Mouse (Mus musculus) liver, embryonic 16.5 days (tissue): ENCODE results near the gene Cops9. TPM values are rescaled to one million over a fixed set of nuclear protein-coding genes. Genes with fewer than 3 reads are reported as not detected.

Experiments used
- ATAC-seq: fragments of 200-750 bp; cut with Nextera tagmentation; 2 replicates; pipeline ENCODE4 v1.8.0; 2017; ENCODE audit warnings: low read depth, mild to moderate bottlenecking, moderate number of reproducible peaks, moderate library complexity
- H3K27ac ChIP-seq: fragments of 300-500 bp; sonication (generic); 2 replicates; pipeline ENCODE4 v1.5.1; 2014; ENCODE audit warnings: mild to moderate bottlenecking, low read length
- H3K27me3 ChIP-seq: fragments of 300-500 bp; sonication (generic); 2 replicates; pipeline ENCODE4 v1.6.1; 2014; ENCODE audit warnings: low read depth, low read length, mixed read lengths; ENCODE audit not compliant: control insufficient read depth, insufficient read depth
- H3K36me3 ChIP-seq: fragments of 300-500 bp; sonication (generic); 2 replicates; pipeline ENCODE4 v1.6.1; 2014; ENCODE audit warnings: mild to moderate bottlenecking; ENCODE audit not compliant: control insufficient read depth, insufficient read depth
- H3K4me1 ChIP-seq: fragments of 300-500 bp; sonication (generic); 2 replicates; pipeline ENCODE4 v1.6.1; 2014; ENCODE audit warnings: low read depth, low read length, mixed read lengths; ENCODE audit not compliant: control insufficient read depth
- H3K4me2 ChIP-seq: fragments of 300-500 bp; sonication (generic); 2 replicates; pipeline ENCODE4 v1.6.1; 2014; ENCODE audit warnings: low read depth, low read length, mixed read lengths
- H3K4me3 ChIP-seq: fragments of 300-500 bp; sonication (generic); 2 replicates; pipeline ENCODE4 v1.5.1; 2014; ENCODE audit warnings: low read depth, mild to moderate bottlenecking, low read length
- H3K9ac ChIP-seq: fragments of 300-500 bp; sonication (generic); 2 replicates; pipeline ENCODE4 v1.6.1; 2014; ENCODE audit warnings: low read depth, low read length
- H3K9me3 ChIP-seq: fragments of 300-500 bp; sonication (generic); replicated peaks from 2 replicates; pipeline ENCODE4 v1.6.1; 2016; ENCODE audit warnings: low read length; ENCODE audit not compliant: control insufficient read depth
- whole genome bisulfite sequencing: fragments of 180-500 bp; shearing (Covaris S2); extraction: QIAGEN DNeasy Blood & Tissue Kit; methylation state at CpG from one replicate; pipeline ENCODE4 v1.1.7; 2014; ENCODE audit not compliant: insufficient replicate concordance; 5-methylcytosine and 5-hydroxymethylcytosine counted together
- polyA plus RNA-seq: library from polyadenylated mRNA; unstranded; fragments of >200 nt; fragmentation: Nextera tagmentation; extraction: Ambion mirVana; gene quantifications from 2 replicates; pipeline ENCODE4 v1.2.1, GENCODE M21; 2015

Cops9 gene
- polyA plus RNA-seq, 1 experiment from 2014 or later: 161 TPM

DNA sequence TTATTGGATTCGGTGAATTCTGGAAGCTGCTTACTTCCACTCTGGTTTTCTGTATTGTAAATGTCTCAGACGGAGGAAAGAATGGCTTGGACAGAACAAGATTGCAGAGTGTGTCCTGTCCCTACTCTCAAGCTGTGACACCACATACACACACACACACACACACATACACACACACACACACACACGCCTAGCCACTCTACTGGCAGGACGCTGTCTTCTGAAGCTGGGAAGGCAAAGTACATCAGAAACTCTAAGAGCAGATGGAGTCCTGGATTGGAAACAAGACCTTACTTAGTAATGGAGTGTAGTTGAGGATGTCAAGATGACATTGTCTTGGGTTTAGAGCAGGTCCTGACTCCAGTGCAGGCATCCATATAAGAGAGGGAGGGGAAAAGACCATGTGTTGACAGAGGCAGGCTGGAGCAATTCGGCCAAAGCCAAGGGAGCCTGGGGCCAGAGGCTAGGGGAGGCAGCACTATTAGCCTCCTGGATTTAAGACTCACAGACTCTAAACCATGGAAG lies 31.5 kb upstream of the Cops9 start:
- Histone ChIP-seq H3K4me3 (no peak overlapping the region), H3K36me3 (no peaks in the 10 kb centered on the region), H3K9ac (no peak overlapping the region), H3K27me3 (no peaks in the 10 kb centered on the region), H3K27ac (no peak overlapping the region), H3K9me3 (no peaks in the 10 kb centered on the region), H3K4me1 (no peaks in the 10 kb centered on the region), H3K4me2 (no peak overlapping the region)
- 55% methylated on average over 5 of the region's 5 CpGs for WGBS
- ATAC-seq: no peak

DNA sequence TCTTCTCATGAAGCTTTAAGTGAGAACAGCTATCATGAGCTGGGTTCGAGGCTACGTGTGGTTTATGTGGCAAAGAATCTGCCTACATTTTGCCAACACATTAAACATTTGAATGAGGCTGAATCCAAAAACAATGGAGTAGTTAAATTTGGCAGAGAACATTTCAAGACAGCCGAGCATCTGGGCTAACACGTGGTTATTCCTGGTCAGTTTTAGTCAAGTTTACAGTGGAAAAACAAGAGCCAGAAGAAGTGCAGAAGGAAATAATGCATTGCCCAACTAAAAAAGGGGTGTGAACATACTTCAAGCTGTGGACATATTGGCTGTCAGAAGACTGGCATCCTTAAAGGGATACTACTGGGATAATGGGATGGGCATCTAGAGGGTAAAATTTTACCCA lies 29.5 kb upstream of the Cops9 start:
- H3K27ac ChIP-seq: no peak overlapping the region
- no peaks in the 10 kb centered on the region for H3K27me3 ChIP-seq
- no peak for ATAC-seq
- 55% methylated on average over 4 of the region's 4 CpGs for WGBS
- no peak overlapping the region for H3K4me2 ChIP-seq
- no peaks in the 10 kb centered on the region for H3K36me3 ChIP-seq
- no peaks in the 10 kb centered on the region for H3K9me3 ChIP-seq
- H3K4me3 ChIP-seq: no peak overlapping the region
- H3K4me1 ChIP-seq: no peaks in the 10 kb centered on the region
- H3K9ac ChIP-seq: no peak overlapping the region

GRCm38 (mm10) chr1:92669430-92669829 lies 27.6 kb upstream of the Cops9 start:
- no peak for ATAC-seq
- no peaks in the 10 kb centered on the region for H3K4me1 ChIP-seq
- no peaks in the 10 kb centered on the region for H3K36me3 ChIP-seq
- no peak overlapping the region for H3K27ac ChIP-seq
- no peak overlapping the region for H3K4me2 ChIP-seq
- H3K27me3 ChIP-seq: no peaks in the 10 kb centered on the region
- 71% methylated on average over 3 of the region's 3 CpGs for WGBS
- H3K9ac ChIP-seq: no peak overlapping the region
- no peak overlapping the region for H3K4me3 ChIP-seq
- H3K9me3 ChIP-seq: no peaks in the 10 kb centered on the region

DNA sequence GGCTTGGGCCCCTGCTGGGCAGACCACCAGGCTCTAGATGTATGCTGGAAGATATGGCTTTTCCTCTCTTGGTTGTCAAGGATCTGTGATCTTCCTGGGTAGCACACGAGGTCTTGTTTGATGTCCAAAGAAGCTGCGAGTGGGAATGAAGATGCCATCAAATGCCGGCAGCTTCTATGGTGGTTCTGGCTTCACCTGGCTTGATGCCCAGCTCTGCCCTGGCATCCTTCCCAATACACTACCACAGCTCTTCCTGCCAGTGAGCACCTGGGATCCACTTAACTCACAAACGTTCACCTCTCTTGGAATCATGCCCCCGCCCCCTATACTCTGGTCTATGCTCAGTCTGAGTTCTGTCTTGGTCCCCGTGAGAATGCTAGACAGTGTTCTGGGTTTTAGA lies 25.3 kb upstream of the Cops9 start:
- no peak for ATAC-seq

GRCm38 (mm10) chr1:92659392-92659791 lies 17.6 kb upstream of the Cops9 start:
- WGBS: 9% methylated on average over 5 of the region's 5 CpGs
- H3K4me2 ChIP-seq: no peak overlapping the region
- H3K9me3 ChIP-seq: no peaks in the 10 kb centered on the region
- no peak for ATAC-seq
- no peaks in the 10 kb centered on the region for H3K36me3 ChIP-seq
- H3K27ac ChIP-seq: no peak overlapping the region
- no peak overlapping the region for H3K4me3 ChIP-seq
- no peaks in the 10 kb centered on the region for H3K27me3 ChIP-seq
- H3K4me1 ChIP-seq: no peaks in the 10 kb centered on the region; the same call in 1 of the 2 replicates
- no peak overlapping the region for H3K9ac ChIP-seq

More for the DNA sequence above, 25.3 kb upstream of the Cops9 start:
- Histone ChIP-seq H3K4me3 (no peak overlapping the region), H3K27ac (no peak overlapping the region), H3K4me1 (no peaks in the 10 kb centered on the region), H3K36me3 (no peaks in the 10 kb centered on the region), H3K27me3 (no peaks in the 10 kb centered on the region), H3K9me3 (no peaks in the 10 kb centered on the region), H3K4me2 (no peak overlapping the region), H3K9ac (no peak overlapping the region)
- WGBS: 54% methylated on average over 6 of the region's 6 CpGs

DNA sequence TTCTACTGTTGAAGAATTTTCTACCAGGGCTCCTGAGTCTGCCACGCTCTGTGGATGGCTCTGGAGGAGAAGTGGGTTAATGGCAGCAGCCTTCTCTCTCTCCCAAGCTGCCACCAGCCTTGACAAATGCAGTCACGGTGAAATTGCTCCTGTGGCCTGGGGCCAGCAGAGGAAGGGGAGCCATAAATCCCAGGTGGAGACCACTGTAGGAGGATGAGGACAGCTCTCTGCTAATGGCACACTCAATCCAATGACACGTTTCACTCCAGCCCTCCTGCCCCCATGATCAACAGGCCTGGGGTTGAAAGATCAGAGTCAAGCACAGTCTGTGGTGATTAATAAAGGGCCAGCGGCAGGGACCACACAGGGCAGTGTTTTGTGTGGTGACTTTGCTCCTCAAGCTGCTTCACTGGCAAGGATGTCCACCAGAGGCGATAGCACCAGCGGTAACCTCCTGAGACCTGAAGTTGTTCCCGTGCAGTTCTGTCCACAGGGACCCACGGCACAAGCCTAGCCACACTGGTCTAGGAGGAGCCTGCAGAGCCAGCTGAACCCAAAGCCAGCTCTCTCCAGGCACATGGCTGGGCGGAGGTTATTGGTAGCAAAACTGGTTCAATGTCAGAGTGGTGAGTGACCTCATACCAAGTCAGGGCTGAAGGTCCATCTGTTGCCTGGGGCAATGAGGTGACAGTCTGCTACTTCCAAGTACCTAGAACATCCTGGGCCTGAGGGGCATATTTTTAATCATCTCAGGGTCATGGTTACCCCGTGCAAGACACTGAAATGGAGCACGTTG lies 15.4 kb upstream of the Cops9 start:
- Histone ChIP-seq H3K4me1 (no peaks in the 10 kb centered on the region; the same call in 1 of the 2 replicates), H3K27me3 (no peaks in the 10 kb centered on the region), H3K9ac (no peak overlapping the region), H3K4me2 (no peak overlapping the region), H3K4me3 (no peak overlapping the region), H3K9me3 (no peaks in the 10 kb centered on the region), H3K36me3 (no peaks in the 10 kb centered on the region), H3K27ac (no peak overlapping the region)
- no peak for ATAC-seq
- WGBS: 71% methylated on average over 11 of the region's 11 CpGs

DNA sequence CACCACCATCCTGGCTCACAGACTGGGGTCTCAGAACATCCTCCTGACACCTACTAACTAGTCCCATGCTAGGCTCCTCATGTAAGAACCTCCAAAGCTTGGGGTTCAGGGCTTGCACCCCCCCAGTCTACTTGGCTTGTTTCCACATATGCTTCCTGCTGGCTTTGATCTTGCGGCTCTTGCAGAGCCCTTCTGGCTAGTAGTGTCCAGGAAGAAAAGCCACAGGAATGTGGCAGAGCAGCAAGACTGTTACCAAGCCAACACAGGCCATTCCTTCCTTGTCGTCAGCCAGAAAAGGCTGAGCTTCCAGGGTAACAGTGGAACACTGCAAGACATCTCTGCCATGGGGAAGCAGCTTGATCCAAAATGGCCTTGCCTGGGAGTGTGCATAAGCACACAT lies 12.9 kb upstream of the Cops9 start:
- no peak overlapping the region for H3K9ac ChIP-seq
- no peak overlapping the region for H3K4me3 ChIP-seq
- H3K36me3 ChIP-seq: no peaks in the 10 kb centered on the region
- ATAC-seq: no peak
- H3K9me3 ChIP-seq: no peaks in the 10 kb centered on the region
- no peak overlapping the region for H3K4me2 ChIP-seq
- H3K27me3 ChIP-seq: no peaks in the 10 kb centered on the region
- WGBS: 57% methylated on average over 2 of the region's 2 CpGs
- H3K27ac ChIP-seq: no peak overlapping the region
- no peaks in the 10 kb centered on the region; the same call in 1 of the 2 replicates for H3K4me1 ChIP-seq

GRCm38 (mm10) chr1:92653179-92653578 lies 11.4 kb upstream of the Cops9 start:
- 69% methylated on average over 3 of the region's 3 CpGs for WGBS
- H3K36me3 ChIP-seq: no peaks in the 10 kb centered on the region
- no peak overlapping the region for H3K27ac ChIP-seq
- no peaks in the 10 kb centered on the region for H3K27me3 ChIP-seq
- H3K9ac ChIP-seq: no peak overlapping the region
- no peak overlapping the region for H3K4me3 ChIP-seq
- no peak for ATAC-seq
- no peaks in the 10 kb centered on the region for H3K9me3 ChIP-seq
- no peaks in the 10 kb centered on the region; the same call in none of the 2 replicates for H3K4me1 ChIP-seq
- H3K4me2 ChIP-seq: no peak overlapping the region

- Histone ChIP-seq H3K4me2 (no peak overlapping the region), H3K4me1 (peaks cover 3% of the 10 kb centered on the region), H3K9ac (no peak overlapping the region), H3K9me3 (no peaks in the 10 kb centered on the region), H3K4me3 (no peak overlapping the region), H3K27me3 (no peaks in the 10 kb centered on the region), H3K36me3 (no peaks in the 10 kb centered on the region), H3K27ac (no peak overlapping the region)
- 52% methylated on average over 3 of the region's 3 CpGs for WGBS
- no peak for ATAC-seq
Observed at GRCm38 (mm10) chr1:92651467-92651866, 9.7 kb upstream of the Cops9 start.
